Mouse (Mus musculus): ENCODE measurements at regions not wholly inside any gene's neighbourhood (a gene's known extent, or its start where the extent isn't known, plus 50 kb on each side); places are given as distances from the start of the nearest gene placed in this dataset.

- 80% methylated on average over 3 of the region's 3 CpGs for WGBS
These were observed 355.9 kb upstream of the Cblb start for GRCm38 (mm10) chr16:51675101-51675500.

GRCm38 (mm10) chr16:51675988-51676387 is 355.0 kb upstream of the Cblb start:
- Histone ChIP-seq H3K36me3 (ENCODE audit: control insufficient read depth, insufficient read depth, low read length) (no peaks in the 10 kb centered on the region), H3K4me3 (ENCODE audit: low read depth, low read length) (no peak overlapping the region), H3K27ac (ENCODE audit: insufficient read depth, low read depth, low read length) (no peak overlapping the region), H3K27me3 (ENCODE audit: control insufficient read depth, insufficient read depth, low read length) (no peaks in the 10 kb centered on the region), H3K4me1 (ENCODE audit: control insufficient read depth, insufficient read depth, insufficient read length, low read length) (no peaks in the 10 kb centered on the region)
- TF ChIP-seq CTCF (IDR thresholded peaks at IDR 0.05; ENCODE audit: extremely low read depth, insufficient read length, insufficient replicate concordance, low read depth, low read length) = no peak
- no peak for TF ChIP-seq POLR2A (IDR thresholded peaks at IDR 0.05; ENCODE audit: low read depth, low read length)
- WGBS = 45% methylated on average over 4 of the region's 4 CpGs

More at GRCm38 (mm10) chr16:51675101-51675500, 355.9 kb upstream of the Cblb start:
- Histone ChIP-seq H3K27ac (ENCODE audit: insufficient read depth, low read depth, low read length) (no peak overlapping the region), H3K27me3 (ENCODE audit: control insufficient read depth, insufficient read depth, low read length) (no peaks in the 10 kb centered on the region), H3K36me3 (ENCODE audit: control insufficient read depth, insufficient read depth, low read length) (no peaks in the 10 kb centered on the region), H3K4me3 (ENCODE audit: low read depth, low read length) (no peak overlapping the region), H3K4me1 (ENCODE audit: control insufficient read depth, insufficient read depth, insufficient read length, low read length) (no peaks in the 10 kb centered on the region)
- TF ChIP-seq POLR2A (IDR thresholded peaks at IDR 0.05; ENCODE audit: low read depth, low read length) (no peak), CTCF (IDR thresholded peaks at IDR 0.05; ENCODE audit: extremely low read depth, insufficient read length, insufficient replicate concordance, low read depth, low read length) (no peak)

GRCm38 (mm10) chr16:51690861-51691260 is 340.2 kb upstream of the Cblb start:
- no peaks in the 10 kb centered on the region for H3K36me3 ChIP-seq (ENCODE audit: control insufficient read depth, insufficient read depth, low read length)
- WGBS = 89% methylated on average over 3 of the region's 3 CpGs
- H3K4me3 ChIP-seq (ENCODE audit: low read depth, low read length) = no peak overlapping the region
- no peak overlapping the region for H3K27ac ChIP-seq (ENCODE audit: insufficient read depth, low read depth, low read length)
- no peaks in the 10 kb centered on the region for H3K27me3 ChIP-seq (ENCODE audit: control insufficient read depth, insufficient read depth, low read length)
- no peak for TF ChIP-seq CTCF (IDR thresholded peaks at IDR 0.05; ENCODE audit: extremely low read depth, insufficient read length, insufficient replicate concordance, low read depth, low read length)
- no peak for TF ChIP-seq POLR2A (IDR thresholded peaks at IDR 0.05; ENCODE audit: low read depth, low read length)
- no peaks in the 10 kb centered on the region for H3K4me1 ChIP-seq (ENCODE audit: control insufficient read depth, insufficient read depth, insufficient read length, low read length)

GRCm38 (mm10) chr16:51705026-51705425 is 326.0 kb upstream of the Cblb start:
- H3K4me3 ChIP-seq (ENCODE audit: low read depth, low read length) = no peak overlapping the region
- WGBS = 68% methylated on average over 2 of the region's 2 CpGs
- no peaks in the 10 kb centered on the region for H3K36me3 ChIP-seq (ENCODE audit: control insufficient read depth, insufficient read depth, low read length)
- no peak for TF ChIP-seq POLR2A (IDR thresholded peaks at IDR 0.05; ENCODE audit: low read depth, low read length)
- no peak for TF ChIP-seq CTCF (IDR thresholded peaks at IDR 0.05; ENCODE audit: extremely low read depth, insufficient read length, insufficient replicate concordance, low read depth, low read length)
- no peaks in the 10 kb centered on the region for H3K4me1 ChIP-seq (ENCODE audit: control insufficient read depth, insufficient read depth, insufficient read length, low read length)
- no peaks in the 10 kb centered on the region for H3K27me3 ChIP-seq (ENCODE audit: control insufficient read depth, insufficient read depth, low read length)
- H3K27ac ChIP-seq (ENCODE audit: insufficient read depth, low read depth, low read length) = no peak overlapping the region

GRCm38 (mm10) chr16:51718695-51719094 is 312.3 kb upstream of the Cblb start:
- 60% methylated on average over 2 of the region's 2 CpGs for WGBS
- no peak overlapping the region for H3K27ac ChIP-seq (ENCODE audit: insufficient read depth, low read depth, low read length)
- H3K36me3 ChIP-seq (ENCODE audit: control insufficient read depth, insufficient read depth, low read length) = no peaks in the 10 kb centered on the region
- no peak overlapping the region for H3K4me3 ChIP-seq (ENCODE audit: low read depth, low read length)
- no peaks in the 10 kb centered on the region for H3K4me1 ChIP-seq (ENCODE audit: control insufficient read depth, insufficient read depth, insufficient read length, low read length)
- TF ChIP-seq POLR2A (IDR thresholded peaks at IDR 0.05; ENCODE audit: low read depth, low read length) (no peak), CTCF (IDR thresholded peaks at IDR 0.05; ENCODE audit: extremely low read depth, insufficient read length, insufficient replicate concordance, low read depth, low read length) (no peak)
- no peaks in the 10 kb centered on the region for H3K27me3 ChIP-seq (ENCODE audit: control insufficient read depth, insufficient read depth, low read length)

GRCm38 (mm10) chr16:51719637-51720036 is 311.4 kb upstream of the Cblb start:
- H3K27me3 ChIP-seq (ENCODE audit: control insufficient read depth, insufficient read depth, low read length) = no peaks in the 10 kb centered on the region
- WGBS = 83% methylated on average over 2 of the region's 2 CpGs

GRCm38 (mm10) chr16:51722682-51723081 is 308.3 kb upstream of the Cblb start:
- no peak for TF ChIP-seq CTCF (IDR thresholded peaks at IDR 0.05; ENCODE audit: extremely low read depth, insufficient read length, insufficient replicate concordance, low read depth, low read length)
- TF ChIP-seq POLR2A (IDR thresholded peaks at IDR 0.05; ENCODE audit: low read depth, low read length) = no peak
- no peak overlapping the region for H3K27ac ChIP-seq (ENCODE audit: insufficient read depth, low read depth, low read length)
- 42% methylated on average over 4 of the region's 4 CpGs for WGBS
- no peaks in the 10 kb centered on the region for H3K36me3 ChIP-seq (ENCODE audit: control insufficient read depth, insufficient read depth, low read length)
- no peaks in the 10 kb centered on the region for H3K27me3 ChIP-seq (ENCODE audit: control insufficient read depth, insufficient read depth, low read length)
- H3K4me3 ChIP-seq (ENCODE audit: low read depth, low read length) = no peak overlapping the region
- H3K4me1 ChIP-seq (ENCODE audit: control insufficient read depth, insufficient read depth, insufficient read length, low read length) = no peaks in the 10 kb centered on the region

More at GRCm38 (mm10) chr16:51719637-51720036, 311.4 kb upstream of the Cblb start:
- TF ChIP-seq CTCF (IDR thresholded peaks at IDR 0.05; ENCODE audit: extremely low read depth, insufficient read length, insufficient replicate concordance, low read depth, low read length) (no peak), POLR2A (IDR thresholded peaks at IDR 0.05; ENCODE audit: low read depth, low read length) (no peak)
- H3K36me3 ChIP-seq (ENCODE audit: control insufficient read depth, insufficient read depth, low read length) = no peaks in the 10 kb centered on the region
- no peaks in the 10 kb centered on the region for H3K4me1 ChIP-seq (ENCODE audit: control insufficient read depth, insufficient read depth, insufficient read length, low read length)
- H3K4me3 ChIP-seq (ENCODE audit: low read depth, low read length) = no peak overlapping the region
- H3K27ac ChIP-seq (ENCODE audit: insufficient read depth, low read depth, low read length) = no peak overlapping the region
